Mouse (Mus musculus) stomach, postnatal 0 days (tissue): ENCODE results near the gene Atrip. TPM values are rescaled to one million over a fixed set of nuclear protein-coding genes. Genes with fewer than 3 reads are reported as not detected.

Experiments
- ATAC-seq: fragments of 200-750 bp; cut with Nextera tagmentation; 2 replicates; pipeline ENCODE4 v1.8.0; 2017; ENCODE audit not compliant: low FRiP score, low TSS enrichment
- DNase-seq: peaks from one replicate; pipeline ENCODE4 v3.0.0-alpha.2; 2016; ENCODE audit warnings: low spot score
- H3K27ac ChIP-seq: fragments of 300-500 bp; sonication (generic); replicated peaks from 2 replicates; pipeline ENCODE4 v1.5.1; 2014; ENCODE audit warnings: mild to moderate bottlenecking, control low read depth
- H3K27me3 ChIP-seq: fragments of 300-500 bp; sonication (generic); 2 replicates; pipeline ENCODE4 v1.6.1; 2014; ENCODE audit warnings: low read length; ENCODE audit not compliant: control insufficient read depth, insufficient read depth
- H3K36me3 ChIP-seq: fragments of 300-500 bp; sonication (generic); 2 replicates; pipeline ENCODE4 v1.6.1; 2014; ENCODE audit warnings: low read length, mixed read lengths; ENCODE audit not compliant: control insufficient read depth, insufficient read depth
- H3K4me1 ChIP-seq: fragments of 300-500 bp; sonication (generic); replicated peaks from 2 replicates; pipeline ENCODE4 v1.6.1; 2014; ENCODE audit warnings: antibody characterized with exemption; ENCODE audit not compliant: control insufficient read depth, insufficient read depth
- H3K4me2 ChIP-seq: fragments of 300-500 bp; sonication (generic); replicated peaks from 2 replicates; pipeline ENCODE4 v1.6.1; 2014; ENCODE audit warnings: low read depth, mild to moderate bottlenecking, control low read depth, moderate library complexity
- H3K4me3 ChIP-seq: fragments of 300-500 bp; sonication (generic); 2 replicates; pipeline ENCODE4 v1.5.1; 2014; ENCODE audit warnings: low read depth, low read length, control low read depth
- H3K9ac ChIP-seq: fragments of 300-500 bp; sonication (generic); 2 replicates; pipeline ENCODE4 v1.6.1; 2014; ENCODE audit warnings: mild to moderate bottlenecking, low read length, control low read depth, mixed read lengths
- H3K9me3 ChIP-seq: fragments of 300-500 bp; sonication (generic); 2 replicates; pipeline ENCODE4 v1.6.1; 2016; ENCODE audit warnings: low read length; ENCODE audit not compliant: control insufficient read depth
- CTCF ChIP-seq: IDR thresholded peaks from 2 replicates; pipeline ENCODE4 v1.5.1; 2016; ENCODE audit warnings: antibody characterized with exemption, low read depth, mild to moderate bottlenecking, moderate library complexity
- EP300 ChIP-seq: optimal IDR thresholded peaks from 2 replicates; pipeline ENCODE3; 2016; ENCODE audit warnings: antibody characterized with exemption
- WGBS: fragments of 180-500 bp; shearing (Covaris S2); extraction: QIAGEN DNeasy Blood & Tissue Kit; methylation state at CpG from one replicate; pipeline ENCODE4 v1.1.7; 2014; 5-methylcytosine and 5-hydroxymethylcytosine counted together
- polyA plus RNA-seq: library from polyadenylated mRNA; unstranded; fragments of >200 nt; fragmentation: Nextera tagmentation; extraction: Ambion mirVana; gene quantifications from 2 replicates; pipeline ENCODE4 v1.2.1, GENCODE M21; 2015

Atrip gene
- polyA plus RNA-seq, 1 experiment from 2014 or later: 11.3 TPM

GRCm38 (mm10) chr9:109060184-109060897 is 13.6 kb downstream of the Atrip start:
- no peak for ATAC-seq
- Histone ChIP-seq H3K4me1 (0 out of 2 replicates have a peak, but pooled peaks cover 4% of the 10 kb centered on the region), H3K4me2 (no peak overlapping the region), H3K9me3 (no peaks in the 10 kb centered on the region), H3K36me3 (peaks cover 32% of the 10 kb centered on the region), H3K27me3 (no peaks in the 10 kb centered on the region), H3K4me3 (no peak overlapping the region), H3K9ac (no peak overlapping the region; the same call in 1 of the 2 replicates), H3K27ac (peak overlapping the region; percentile 93)
- no peak for DNase-seq
- 89% methylated on average over 16 of the region's 16 CpGs for WGBS
- no peak for TF ChIP-seq EP300
- no peak for TF ChIP-seq CTCF

GRCm38 (mm10) chr9:109059136-109059903 is 14.6 kb downstream of the Atrip start, which contains the start of gene Trex1:
Gene Trex1, minus strand, starts transcription at chr9:109059734.
- ATAC-seq (peak; percentile 92), DNase-seq (peak; percentile 91)
- peak within 1 kb of the TSS; percentile 42 for H3K4me3 ChIP-seq
- H3K9me3 ChIP-seq: no peaks in the 10 kb centered on the region
- no peaks in the 10 kb centered on the region for H3K27me3 ChIP-seq
- peak within 1 kb of the TSS; percentile 93 for H3K27ac ChIP-seq
- TF ChIP-seq CTCF (peak; percentile 99), EP300 (peak; percentile 65)
- peak within 1 kb of the TSS; percentile 50 for H3K4me2 ChIP-seq
- peak within 1 kb of the TSS; percentile 65 for H3K9ac ChIP-seq
- under 1% methylated on average over 15 of the region's 15 CpGs for WGBS
- H3K4me1 ChIP-seq: 0 out of 2 replicates have a peak, but pooled peaks cover 6% of the 10 kb centered on the region
- H3K36me3 ChIP-seq: peaks cover 23% of the 10 kb centered on the region

- peak overlapping the region; percentile 50 for H3K4me2 ChIP-seq
- ATAC-seq (no peak), DNase-seq (no peak)
- TF ChIP-seq EP300 (no peak), CTCF (no peak)
- 88% methylated on average over 19 of the region's 19 CpGs for WGBS
- H3K36me3 ChIP-seq: peaks cover 19% of the 10 kb centered on the region
- peak overlapping the region; percentile 42 for H3K4me3 ChIP-seq
- peak overlapping the region; percentile 93 for H3K27ac ChIP-seq
- H3K4me1 ChIP-seq: 0 out of 2 replicates have a peak, but pooled peaks cover 6% of the 10 kb centered on the region
- no peaks in the 10 kb centered on the region for H3K27me3 ChIP-seq
- H3K9me3 ChIP-seq: no peaks in the 10 kb centered on the region
- peak overlapping the region; percentile 65 for H3K9ac ChIP-seq
Observed at GRCm38 (mm10) chr9:109058006-109058765, 15.7 kb downstream of the Atrip start.

GRCm38 (mm10) chr9:109057543-109057942 is 16.4 kb downstream of the Atrip start:
- 88% methylated on average over 5 of the region's 5 CpGs for WGBS
- H3K4me2 ChIP-seq: no peak overlapping the region
- no peak for TF ChIP-seq EP300
- TF ChIP-seq CTCF: no peak
- ATAC-seq (no peak), DNase-seq (no peak)
- no peaks in the 10 kb centered on the region for H3K9me3 ChIP-seq
- peaks cover 17% of the 10 kb centered on the region for H3K36me3 ChIP-seq
- no peak overlapping the region for H3K4me3 ChIP-seq
- no peak overlapping the region for H3K9ac ChIP-seq
- no peak overlapping the region for H3K27ac ChIP-seq
- 0 out of 2 replicates have a peak, but pooled peaks cover 6% of the 10 kb centered on the region for H3K4me1 ChIP-seq
- no peaks in the 10 kb centered on the region for H3K27me3 ChIP-seq

- H3K4me3 ChIP-seq: no peak overlapping the region
- H3K36me3 ChIP-seq: peaks cover 17% of the 10 kb centered on the region
- H3K4me2 ChIP-seq: no peak overlapping the region
- H3K27me3 ChIP-seq: no peaks in the 10 kb centered on the region
- 0 out of 2 replicates have a peak, but pooled peaks cover 6% of the 10 kb centered on the region for H3K4me1 ChIP-seq
- H3K27ac ChIP-seq: no peak overlapping the region
- DNase-seq: no peak
- no peak overlapping the region for H3K9ac ChIP-seq
- TF ChIP-seq CTCF (no peak), EP300 (no peak)
- 82% methylated on average over 4 of the region's 4 CpGs for WGBS
- no peaks in the 10 kb centered on the region for H3K9me3 ChIP-seq
- ATAC-seq: no peak
Observed at GRCm38 (mm10) chr9:109056916-109057315, 17.0 kb downstream of the Atrip start.
